Mouse (Mus musculus) R1 (cell line): ENCODE data around the gene Rapgef1.

Source experiments
- DNase-seq: peaks from one replicate; pipeline ENCODE4 v3.0.0-alpha.2; 2018; ENCODE audit warnings: low read depth, low spot score

Gene Rapgef1

GRCm38 (mm10) chr2:29672746-29673536 lies 53.4 kb downstream of the Rapgef1 start:
- DNase-seq: no peak

GRCm38 (mm10) chr2:29674087-29674486 lies 54.6 kb downstream of the Rapgef1 start:
- DNase-seq: no peak

- no peak for DNase-seq
These were observed 55.0 kb downstream of the Rapgef1 start for GRCm38 (mm10) chr2:29674545-29674944.

- no peak for DNase-seq
These were observed 56.3 kb downstream of the Rapgef1 start for GRCm38 (mm10) chr2:29675846-29676245.

GRCm38 (mm10) chr2:29676513-29676912 lies 57.0 kb downstream of the Rapgef1 start:
- DNase-seq: no peak

- no peak for DNase-seq
These were observed 58.3 kb downstream of the Rapgef1 start for GRCm38 (mm10) chr2:29677842-29678241.

- no peak for DNase-seq
These were observed 59.0 kb downstream of the Rapgef1 start for GRCm38 (mm10) chr2:29678524-29678923.

GRCm38 (mm10) chr2:29679710-29680584 lies 60.4 kb downstream of the Rapgef1 start:
- DNase-seq: no peak

GRCm38 (mm10) chr2:29683261-29683999 lies 63.9 kb downstream of the Rapgef1 start:
- DNase-seq: no peak

GRCm38 (mm10) chr2:29684498-29684897 lies 65.0 kb downstream of the Rapgef1 start:
- DNase-seq: no peak

- no peak for DNase-seq
These were observed 69.5 kb downstream of the Rapgef1 start for GRCm38 (mm10) chr2:29689014-29689413.

- DNase-seq: no peak
These were observed 70.0 kb downstream of the Rapgef1 start for GRCm38 (mm10) chr2:29689495-29689894.

GRCm38 (mm10) chr2:29691068-29691467 lies 71.5 kb downstream of the Rapgef1 start:
- DNase-seq: peak; percentile 53

GRCm38 (mm10) chr2:29691507-29691906 lies 72.0 kb downstream of the Rapgef1 start:
- peak; percentile 97 for DNase-seq

GRCm38 (mm10) chr2:29692192-29692591 lies 72.7 kb downstream of the Rapgef1 start:
- no peak for DNase-seq

GRCm38 (mm10) chr2:29696207-29696800 lies 76.8 kb downstream of the Rapgef1 start:
- DNase-seq: no peak

GRCm38 (mm10) chr2:29698421-29699290 lies 79.1 kb downstream of the Rapgef1 start:
- no peak for DNase-seq

GRCm38 (mm10) chr2:29700898-29701297 lies 81.4 kb downstream of the Rapgef1 start:
- DNase-seq: no peak

GRCm38 (mm10) chr2:29701393-29701792 lies 81.9 kb downstream of the Rapgef1 start:
- DNase-seq: no peak

GRCm38 (mm10) chr2:29702189-29702588 lies 82.7 kb downstream of the Rapgef1 start:
- no peak for DNase-seq
